Mouse (Mus musculus) brain, embryonic 14.5 days (tissue): ENCODE measurements around the gene Rnf151.

Experiments used
- CTCF ChIP-seq: fragments of 200-500 bp; IDR thresholded peaks from 2 replicates; pipeline ENCODE4 v1.5.1; 2012; ENCODE audit warnings: inconsistent platforms, mild to moderate bottlenecking, moderate library complexity, borderline replicate concordance; ENCODE audit not compliant: insufficient read depth, insufficient read length; ENCODE audit errors: extremely low read depth
- POLR2A ChIP-seq: fragments of 200-500 bp; IDR thresholded peaks from 2 replicates; pipeline ENCODE4 v1.6.1; 2012; ENCODE audit warnings: mild to moderate bottlenecking, inconsistent platforms, borderline replicate concordance; ENCODE audit not compliant: poor library complexity, insufficient read depth, insufficient read length, severe bottlenecking; ENCODE audit errors: extremely low read depth

DNA sequence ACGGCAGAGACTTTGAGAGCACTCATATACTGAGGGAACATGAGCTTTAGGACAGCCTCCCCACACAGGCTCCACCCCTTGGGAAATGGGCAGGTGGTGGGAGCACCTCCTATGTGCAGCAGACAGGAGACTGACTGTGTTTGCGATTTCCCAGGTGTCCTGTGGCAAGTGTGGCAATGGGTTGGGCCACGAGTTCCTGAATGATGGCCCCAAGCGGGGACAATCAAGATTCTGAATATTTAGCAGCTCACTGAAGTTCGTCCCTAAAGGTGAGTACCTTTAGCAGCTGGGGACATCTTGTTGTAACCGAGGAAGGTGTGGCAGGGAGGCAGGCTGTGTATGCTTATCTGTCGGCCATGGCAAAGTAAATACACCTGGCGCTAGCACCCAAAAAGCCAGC lies 22.1 kb upstream of the Rnf151 start:
- TF ChIP-seq POLR2A (no peak), CTCF (no peak)
